Mouse (Mus musculus): ENCODE results near the gene Map4. TPM values are rescaled to one million over a fixed set of nuclear protein-coding genes. Genes with fewer than 3 reads are reported as not detected.

Gene Map4
- polyA plus RNA-seq, 1 experiment from 2014 or later, result 30.4 TPM

GRCm38 (mm10) chr9:109939401-109939800, 8.1 kb downstream of the Map4 start:
- H3K4me2 ChIP-seq, result no peak overlapping the region
- DNase-seq (ENCODE audit: low spot score) (no peak), ATAC-seq (replicated peaks; ENCODE audit: low FRiP score) (no peak)
- H3K9ac ChIP-seq (ENCODE audit: low read depth, low read length), result no peak overlapping the region
- H3K27ac ChIP-seq (ENCODE audit: low read depth, low read length), result no peak overlapping the region
- no peak overlapping the region for H3K4me3 ChIP-seq (ENCODE audit: low read depth, low read length)
- 94% methylated on average over 3 of the region's 3 CpGs for WGBS
- no peaks in the 10 kb centered on the region for H3K4me1 ChIP-seq (replicated peaks; ENCODE audit: control insufficient read depth, insufficient read depth, low read length)
- H3K9me3 ChIP-seq (ENCODE audit: control insufficient read depth, low read length), result no peaks in the 10 kb centered on the region
- H3K36me3 ChIP-seq (ENCODE audit: control insufficient read depth, insufficient read depth, low read length), result no peaks in the 10 kb centered on the region
- no peaks in the 10 kb centered on the region for H3K27me3 ChIP-seq (replicated peaks; ENCODE audit: control insufficient read depth, insufficient read depth, low read length)

DNA sequence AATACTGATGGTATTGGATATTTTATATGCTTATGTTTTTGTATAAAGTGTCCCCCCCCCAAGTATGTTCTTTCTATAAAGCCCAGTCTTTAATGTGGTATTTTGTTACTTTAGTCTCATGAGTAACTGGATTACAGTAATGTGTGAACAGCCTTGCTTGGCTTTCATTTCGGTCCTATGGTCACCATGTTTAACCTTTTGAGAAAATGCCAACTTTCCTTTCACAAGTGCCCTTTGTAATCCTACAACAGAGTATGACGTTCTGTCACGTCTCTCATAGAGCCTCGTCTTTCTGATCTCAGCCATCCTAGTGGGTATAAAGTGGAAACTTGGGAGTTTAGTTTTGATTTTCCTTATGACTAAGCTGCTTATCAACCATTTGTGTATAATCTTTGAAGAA, 11.5 kb downstream of the Map4 start:
- H3K9ac ChIP-seq (ENCODE audit: low read depth, low read length), result no peak overlapping the region
- H3K4me3 ChIP-seq (ENCODE audit: low read depth, low read length), result no peak overlapping the region
- no peak overlapping the region for H3K27ac ChIP-seq (ENCODE audit: low read depth, low read length)
- WGBS, result 91% methylated on average over 4 of the region's 4 CpGs
- no peaks in the 10 kb centered on the region for H3K36me3 ChIP-seq (ENCODE audit: control insufficient read depth, insufficient read depth, low read length)
- no peaks in the 10 kb centered on the region for H3K9me3 ChIP-seq (ENCODE audit: control insufficient read depth, low read length)
- DNase-seq (ENCODE audit: low spot score), result no peak
- no peak for ATAC-seq (replicated peaks; ENCODE audit: low FRiP score)
- no peaks in the 10 kb centered on the region for H3K27me3 ChIP-seq (replicated peaks; ENCODE audit: control insufficient read depth, insufficient read depth, low read length)
- H3K4me2 ChIP-seq, result no peak overlapping the region
- no peaks in the 10 kb centered on the region for H3K4me1 ChIP-seq (replicated peaks; ENCODE audit: control insufficient read depth, insufficient read depth, low read length)

- Histone ChIP-seq H3K27ac (ENCODE audit: low read depth, low read length) (no peak overlapping the region), H3K4me3 (ENCODE audit: low read depth, low read length) (no peak overlapping the region), H3K9ac (ENCODE audit: low read depth, low read length) (no peak overlapping the region), H3K36me3 (ENCODE audit: control insufficient read depth, insufficient read depth, low read length) (no peaks in the 10 kb centered on the region), H3K27me3 (replicated peaks; ENCODE audit: control insufficient read depth, insufficient read depth, low read length) (no peaks in the 10 kb centered on the region), H3K4me2 (no peak overlapping the region), H3K4me1 (replicated peaks; ENCODE audit: control insufficient read depth, insufficient read depth, low read length) (no peaks in the 10 kb centered on the region), H3K9me3 (ENCODE audit: control insufficient read depth, low read length) (no peaks in the 10 kb centered on the region)
- DNase-seq (ENCODE audit: low spot score) (no peak), ATAC-seq (replicated peaks; ENCODE audit: low FRiP score) (no peak)
- WGBS, result 81% methylated on average over 2 of the region's 2 CpGs
Observed at GRCm38 (mm10) chr9:109944712-109945111, 13.5 kb downstream of the Map4 start.

DNA sequence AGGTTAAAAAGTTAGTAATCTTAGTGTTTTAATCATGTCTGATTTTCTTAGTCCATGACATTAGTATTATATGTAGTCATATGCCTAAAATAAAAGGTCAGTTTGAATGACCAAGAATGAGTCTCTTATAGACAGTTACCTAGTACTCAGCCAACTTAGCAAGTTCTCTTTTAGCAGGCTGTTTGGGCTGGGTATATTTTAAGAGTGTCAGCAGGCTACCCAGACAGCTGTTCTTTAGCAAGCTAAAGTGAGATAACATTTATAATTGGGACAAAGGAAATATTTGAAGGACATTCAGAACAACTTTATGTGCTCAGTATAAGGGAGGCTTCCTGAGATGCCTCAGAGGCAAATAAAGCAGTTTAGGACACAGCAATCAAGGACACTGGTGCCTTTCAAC, 17.3 kb downstream of the Map4 start:
- H3K27ac ChIP-seq (ENCODE audit: low read depth, low read length), result no peak overlapping the region
- no peak for ATAC-seq (replicated peaks; ENCODE audit: low FRiP score)
- H3K4me2 ChIP-seq, result no peak overlapping the region

DNA sequence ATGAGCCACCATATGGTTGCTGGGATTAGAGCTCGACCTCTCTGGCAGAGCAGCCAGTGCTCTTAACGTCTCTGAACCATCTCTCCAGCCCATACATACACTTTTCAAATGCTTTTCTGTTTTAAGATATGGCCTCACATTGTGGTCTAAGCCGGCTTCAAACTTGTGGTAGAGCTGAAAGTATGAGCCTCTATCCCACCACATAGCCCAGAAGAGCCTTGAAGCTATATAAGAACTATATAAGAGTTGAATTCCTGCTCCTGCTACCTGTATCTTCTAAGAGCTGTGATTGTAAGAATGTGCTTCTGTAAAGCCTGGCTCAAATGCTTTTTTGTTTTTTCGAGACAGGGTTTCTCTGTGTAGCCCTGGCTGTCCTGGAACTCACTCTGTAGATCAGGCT, 18.5 kb downstream of the Map4 start:
- no peaks in the 10 kb centered on the region for H3K27me3 ChIP-seq (replicated peaks; ENCODE audit: control insufficient read depth, insufficient read depth, low read length)
- ATAC-seq (replicated peaks; ENCODE audit: low FRiP score) (no peak), DNase-seq (ENCODE audit: low spot score) (no peak)

More for the DNA sequence above, 17.3 kb downstream of the Map4 start:
- no peak for DNase-seq (ENCODE audit: low spot score)
- no peaks in the 10 kb centered on the region for H3K27me3 ChIP-seq (replicated peaks; ENCODE audit: control insufficient read depth, insufficient read depth, low read length)
- H3K9ac ChIP-seq (ENCODE audit: low read depth, low read length), result no peak overlapping the region
- no peaks in the 10 kb centered on the region for H3K9me3 ChIP-seq (ENCODE audit: control insufficient read depth, low read length)
- H3K4me1 ChIP-seq (replicated peaks; ENCODE audit: control insufficient read depth, insufficient read depth, low read length), result no peaks in the 10 kb centered on the region
- no peaks in the 10 kb centered on the region for H3K36me3 ChIP-seq (ENCODE audit: control insufficient read depth, insufficient read depth, low read length)
- H3K4me3 ChIP-seq (ENCODE audit: low read depth, low read length), result no peak overlapping the region

DNA sequence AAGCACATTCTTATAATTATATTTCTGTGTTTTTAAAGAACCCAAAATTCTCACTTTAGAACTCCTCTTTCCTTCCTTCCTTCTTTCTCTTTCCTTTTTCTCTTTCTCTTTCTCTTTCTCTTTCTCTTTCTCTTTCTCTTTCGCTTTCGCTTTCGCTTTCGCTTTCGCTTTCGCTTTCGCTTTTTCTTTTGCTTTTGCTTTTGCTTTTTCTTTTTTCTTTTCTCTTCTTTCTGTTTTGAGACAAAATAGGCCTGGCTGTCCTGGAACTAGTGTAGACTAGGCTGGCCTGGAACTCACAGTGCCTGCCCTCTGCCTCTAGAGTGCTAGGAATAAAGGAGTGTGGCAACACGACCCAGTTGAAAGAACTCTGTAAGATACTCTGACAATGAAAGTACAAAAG, 22.3 kb downstream of the Map4 start:
- H3K4me2 ChIP-seq, result no peak overlapping the region
- no peak overlapping the region for H3K9ac ChIP-seq (ENCODE audit: low read depth, low read length)
- no peaks in the 10 kb centered on the region for H3K27me3 ChIP-seq (replicated peaks; ENCODE audit: control insufficient read depth, insufficient read depth, low read length)
- no peaks in the 10 kb centered on the region for H3K4me1 ChIP-seq (replicated peaks; ENCODE audit: control insufficient read depth, insufficient read depth, low read length)
- DNase-seq (ENCODE audit: low spot score), result no peak
- H3K36me3 ChIP-seq (ENCODE audit: control insufficient read depth, insufficient read depth, low read length), result no peaks in the 10 kb centered on the region
- no peaks in the 10 kb centered on the region for H3K9me3 ChIP-seq (ENCODE audit: control insufficient read depth, low read length)
- no peak for ATAC-seq (replicated peaks; ENCODE audit: low FRiP score)
- no peak overlapping the region for H3K27ac ChIP-seq (ENCODE audit: low read depth, low read length)
- H3K4me3 ChIP-seq (ENCODE audit: low read depth, low read length), result no peak overlapping the region
- WGBS, result 92% methylated on average over 8 of the region's 8 CpGs

More for the DNA sequence above, 18.5 kb downstream of the Map4 start:
- Histone ChIP-seq H3K4me1 (replicated peaks; ENCODE audit: control insufficient read depth, insufficient read depth, low read length) (no peaks in the 10 kb centered on the region), H3K9ac (ENCODE audit: low read depth, low read length) (no peak overlapping the region), H3K4me3 (ENCODE audit: low read depth, low read length) (no peak overlapping the region), H3K27ac (ENCODE audit: low read depth, low read length) (no peak overlapping the region), H3K9me3 (ENCODE audit: control insufficient read depth, low read length) (no peaks in the 10 kb centered on the region), H3K36me3 (ENCODE audit: control insufficient read depth, insufficient read depth, low read length) (no peaks in the 10 kb centered on the region), H3K4me2 (no peak overlapping the region)
- 79% methylated on average over 4 of the region's 4 CpGs for WGBS

DNA sequence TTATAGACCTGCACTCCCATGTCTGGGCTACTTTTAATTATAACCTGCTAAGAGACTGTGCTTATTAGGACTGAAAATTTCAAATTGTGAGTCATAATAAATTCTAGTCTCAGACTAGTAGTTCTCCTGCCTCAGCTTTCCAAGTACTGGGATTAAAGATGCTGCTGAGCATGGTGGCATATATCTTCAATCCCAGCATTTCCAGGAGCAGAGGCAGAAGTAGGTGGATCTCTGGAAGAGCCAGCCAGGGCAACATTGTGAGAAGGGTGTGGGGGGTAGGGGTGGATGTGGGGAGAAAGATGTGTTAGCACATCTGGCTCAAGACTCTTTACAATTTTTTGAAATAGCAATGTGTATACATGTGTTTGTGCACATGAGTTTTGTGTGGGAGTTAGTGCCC, 23.4 kb downstream of the Map4 start:
- DNase-seq (ENCODE audit: low spot score) (no peak), ATAC-seq (replicated peaks; ENCODE audit: low FRiP score) (no peak)
- no peaks in the 10 kb centered on the region for H3K9me3 ChIP-seq (ENCODE audit: control insufficient read depth, low read length)
- H3K36me3 ChIP-seq (ENCODE audit: control insufficient read depth, insufficient read depth, low read length), result no peaks in the 10 kb centered on the region
- H3K4me3 ChIP-seq (ENCODE audit: low read depth, low read length), result no peak overlapping the region
- H3K9ac ChIP-seq (ENCODE audit: low read depth, low read length), result no peak overlapping the region
- H3K27me3 ChIP-seq (replicated peaks; ENCODE audit: control insufficient read depth, insufficient read depth, low read length), result no peaks in the 10 kb centered on the region
- H3K4me2 ChIP-seq, result no peak overlapping the region
- H3K27ac ChIP-seq (ENCODE audit: low read depth, low read length), result no peak overlapping the region
- no peaks in the 10 kb centered on the region for H3K4me1 ChIP-seq (replicated peaks; ENCODE audit: control insufficient read depth, insufficient read depth, low read length)

DNA sequence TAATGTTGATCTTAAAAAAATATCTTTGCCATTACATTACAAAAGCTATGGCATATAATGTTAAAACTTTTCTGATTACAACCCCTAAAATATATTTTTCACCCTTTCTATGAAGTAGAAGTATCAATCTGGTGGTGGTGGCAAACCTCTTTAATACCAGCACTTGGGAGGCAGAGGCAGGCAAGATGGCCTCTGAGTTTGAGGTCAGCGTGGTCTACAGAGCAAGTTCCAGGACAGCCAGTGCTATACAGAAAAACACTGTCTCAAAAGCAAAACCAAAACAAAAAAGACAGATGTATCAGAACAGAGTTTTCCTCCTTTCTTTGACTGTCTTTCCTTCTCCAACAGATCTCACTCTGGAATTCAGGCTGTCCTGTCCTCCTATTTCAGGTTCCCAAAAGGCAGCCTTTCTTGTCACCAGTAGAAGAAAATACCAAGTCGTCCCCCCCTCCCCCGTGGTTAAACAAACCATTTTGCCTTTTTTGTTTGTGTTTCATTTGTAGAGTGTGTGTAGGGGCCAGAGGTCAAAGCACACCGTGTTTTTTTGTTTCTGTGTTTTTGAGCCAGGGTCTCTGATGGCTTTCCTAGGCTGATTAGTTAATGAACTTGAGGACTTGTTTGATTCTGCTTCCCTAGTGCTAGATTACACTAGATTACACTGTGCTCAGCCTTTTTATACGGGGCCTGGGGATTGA, 28.3 kb downstream of the Map4 start:
- DNase-seq (ENCODE audit: low spot score) (no peak), ATAC-seq (replicated peaks; ENCODE audit: low FRiP score) (no peak)
- H3K4me2 ChIP-seq, result no peak overlapping the region

DNA sequence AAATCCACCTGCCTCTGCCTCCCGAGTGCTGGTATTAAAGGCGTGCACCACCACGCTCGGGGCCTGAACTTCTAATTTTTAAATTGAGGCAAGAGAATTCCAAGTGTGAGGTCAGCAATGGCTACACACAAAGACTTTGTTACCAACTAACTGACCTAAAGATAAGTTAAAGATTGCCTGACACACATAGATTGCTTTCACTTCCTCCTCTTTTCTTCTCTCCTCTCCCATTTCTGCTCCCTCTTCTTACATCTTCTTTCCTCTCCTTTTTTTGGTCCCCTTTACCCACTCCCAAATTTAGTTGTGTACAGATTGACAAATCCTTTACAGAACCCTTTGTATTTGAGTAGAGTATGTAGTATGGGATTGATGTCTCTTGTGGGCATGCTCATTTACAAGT, 29.3 kb downstream of the Map4 start:
- H3K4me2 ChIP-seq, result no peak overlapping the region
- no peak overlapping the region for H3K27ac ChIP-seq (ENCODE audit: low read depth, low read length)
- H3K4me1 ChIP-seq (replicated peaks; ENCODE audit: control insufficient read depth, insufficient read depth, low read length), result no peaks in the 10 kb centered on the region
- no peak overlapping the region for H3K9ac ChIP-seq (ENCODE audit: low read depth, low read length)
- WGBS, result 95% methylated on average over 4 of the region's 4 CpGs
- no peak overlapping the region for H3K4me3 ChIP-seq (ENCODE audit: low read depth, low read length)
- ATAC-seq (replicated peaks; ENCODE audit: low FRiP score) (no peak), DNase-seq (ENCODE audit: low spot score) (no peak)
- H3K9me3 ChIP-seq (ENCODE audit: control insufficient read depth, low read length), result no peaks in the 10 kb centered on the region
- H3K27me3 ChIP-seq (replicated peaks; ENCODE audit: control insufficient read depth, insufficient read depth, low read length), result no peaks in the 10 kb centered on the region
- H3K36me3 ChIP-seq (ENCODE audit: control insufficient read depth, insufficient read depth, low read length), result no peaks in the 10 kb centered on the region

More for the DNA sequence above, 28.3 kb downstream of the Map4 start:
- H3K36me3 ChIP-seq (ENCODE audit: control insufficient read depth, insufficient read depth, low read length), result no peaks in the 10 kb centered on the region
- 54% methylated on average over 5 of the region's 5 CpGs for WGBS
- no peaks in the 10 kb centered on the region for H3K4me1 ChIP-seq (replicated peaks; ENCODE audit: control insufficient read depth, insufficient read depth, low read length)
- no peaks in the 10 kb centered on the region for H3K27me3 ChIP-seq (replicated peaks; ENCODE audit: control insufficient read depth, insufficient read depth, low read length)
- H3K4me3 ChIP-seq (ENCODE audit: low read depth, low read length), result no peak overlapping the region
- H3K9me3 ChIP-seq (ENCODE audit: control insufficient read depth, low read length), result no peaks in the 10 kb centered on the region
- no peak overlapping the region for H3K9ac ChIP-seq (ENCODE audit: low read depth, low read length)
- H3K27ac ChIP-seq (ENCODE audit: low read depth, low read length), result no peak overlapping the region
